Mouse (Mus musculus) stomach, postnatal 0 days (tissue): ENCODE measurements at regions not wholly inside any gene's neighbourhood (a gene's known extent, or its start where the extent isn't known, plus 50 kb on each side); places are given as distances from the start of the nearest gene placed in this dataset.
"Not testable (repeated sequence)": the region's sequence is repeated elsewhere in the genome, so short reads cannot be mapped to it uniquely, and the experiment has no call there.

Experiments used
- ATAC-seq: fragments of 200-750 bp; cut with Nextera tagmentation; 2 replicates; pipeline ENCODE4 v1.8.0; 2017; ENCODE audit not compliant: low FRiP score, low TSS enrichment
- DNase-seq: peaks from one replicate; pipeline ENCODE4 v3.0.0-alpha.2; 2016; ENCODE audit warnings: low spot score
- H3K27ac ChIP-seq: fragments of 300-500 bp; sonication (generic); replicated peaks from 2 replicates; pipeline ENCODE4 v1.5.1; 2014; ENCODE audit warnings: mild to moderate bottlenecking, control low read depth
- H3K27me3 ChIP-seq: fragments of 300-500 bp; sonication (generic); 2 replicates; pipeline ENCODE4 v1.6.1; 2014; ENCODE audit warnings: low read length; ENCODE audit not compliant: control insufficient read depth, insufficient read depth
- H3K36me3 ChIP-seq: fragments of 300-500 bp; sonication (generic); 2 replicates; pipeline ENCODE4 v1.6.1; 2014; ENCODE audit warnings: low read length, mixed read lengths; ENCODE audit not compliant: control insufficient read depth, insufficient read depth
- H3K4me1 ChIP-seq: fragments of 300-500 bp; sonication (generic); replicated peaks from 2 replicates; pipeline ENCODE4 v1.6.1; 2014; ENCODE audit warnings: antibody characterized with exemption; ENCODE audit not compliant: control insufficient read depth, insufficient read depth
- H3K4me2 ChIP-seq: fragments of 300-500 bp; sonication (generic); replicated peaks from 2 replicates; pipeline ENCODE4 v1.6.1; 2014; ENCODE audit warnings: low read depth, mild to moderate bottlenecking, control low read depth, moderate library complexity
- H3K4me3 ChIP-seq: fragments of 300-500 bp; sonication (generic); 2 replicates; pipeline ENCODE4 v1.5.1; 2014; ENCODE audit warnings: low read depth, low read length, control low read depth
- H3K9ac ChIP-seq: fragments of 300-500 bp; sonication (generic); 2 replicates; pipeline ENCODE4 v1.6.1; 2014; ENCODE audit warnings: mild to moderate bottlenecking, low read length, control low read depth, mixed read lengths
- H3K9me3 ChIP-seq: fragments of 300-500 bp; sonication (generic); 2 replicates; pipeline ENCODE4 v1.6.1; 2016; ENCODE audit warnings: low read length; ENCODE audit not compliant: control insufficient read depth
- CTCF ChIP-seq: IDR thresholded peaks from 2 replicates; pipeline ENCODE4 v1.5.1; 2016; ENCODE audit warnings: antibody characterized with exemption, low read depth, mild to moderate bottlenecking, moderate library complexity
- EP300 ChIP-seq: optimal IDR thresholded peaks from 2 replicates; pipeline ENCODE3; 2016; ENCODE audit warnings: antibody characterized with exemption
- WGBS: fragments of 180-500 bp; shearing (Covaris S2); extraction: QIAGEN DNeasy Blood & Tissue Kit; methylation state at CpG from one replicate; pipeline ENCODE4 v1.1.7; 2014; 5-methylcytosine and 5-hydroxymethylcytosine counted together

DNA sequence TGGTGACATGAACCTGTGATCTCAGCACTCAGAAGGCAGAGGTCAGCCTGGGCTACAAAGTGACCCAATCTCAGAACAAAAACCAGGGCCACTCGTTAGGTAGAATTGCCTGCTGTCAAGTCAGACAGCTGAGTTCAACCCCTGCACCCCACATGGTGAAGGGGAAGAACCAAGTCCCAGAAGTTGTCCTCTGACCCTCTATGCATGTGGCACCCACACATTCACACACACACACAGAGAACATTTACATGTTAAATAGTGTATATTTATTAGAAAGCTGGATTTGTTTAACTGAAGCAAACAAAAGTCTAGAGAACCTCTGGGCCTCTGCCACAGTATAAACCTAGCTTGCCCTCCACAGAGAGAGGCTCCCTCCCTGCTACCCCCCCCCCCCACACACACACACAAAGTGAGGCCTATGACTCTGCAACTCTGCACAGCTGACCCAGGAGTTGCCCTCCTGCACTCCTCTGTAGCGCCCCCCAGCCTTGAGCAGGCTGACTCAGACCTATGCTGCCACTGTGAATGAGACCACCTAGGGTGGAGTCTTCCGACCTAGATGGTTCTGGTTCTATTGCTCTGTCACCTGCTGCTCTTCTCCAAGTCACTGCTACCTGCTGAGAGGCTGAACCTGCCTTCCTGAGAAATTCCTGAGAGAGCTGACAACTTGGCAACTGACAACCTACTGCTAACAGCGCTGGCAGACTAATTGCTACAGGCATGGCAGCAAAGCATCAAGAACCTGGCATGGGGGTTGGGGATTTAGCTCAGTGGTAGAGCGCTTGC is 52.1 kb upstream of the Ier3 start:
- TF ChIP-seq EP300 (no peak), CTCF (no peak; the same call in 1 of the 2 replicates)
- peak overlapping the region; percentile 24; the same call in 1 of the 2 replicates for H3K27ac ChIP-seq
- DNase-seq (peak; percentile 62), ATAC-seq (peak; percentile 69)
- H3K4me1 ChIP-seq, result 0 out of 2 replicates have a peak, but pooled peaks cover 2% of the 10 kb centered on the region
- no peaks in the 10 kb centered on the region for H3K9me3 ChIP-seq
- 69% methylated on average over 5 of the region's 5 CpGs for WGBS
- H3K36me3 ChIP-seq, result no peaks in the 10 kb centered on the region
- H3K4me2 ChIP-seq, result no peak overlapping the region
- H3K4me3 ChIP-seq, result no peak overlapping the region
- H3K27me3 ChIP-seq, result no peaks in the 10 kb centered on the region
- no peak overlapping the region for H3K9ac ChIP-seq

DNA sequence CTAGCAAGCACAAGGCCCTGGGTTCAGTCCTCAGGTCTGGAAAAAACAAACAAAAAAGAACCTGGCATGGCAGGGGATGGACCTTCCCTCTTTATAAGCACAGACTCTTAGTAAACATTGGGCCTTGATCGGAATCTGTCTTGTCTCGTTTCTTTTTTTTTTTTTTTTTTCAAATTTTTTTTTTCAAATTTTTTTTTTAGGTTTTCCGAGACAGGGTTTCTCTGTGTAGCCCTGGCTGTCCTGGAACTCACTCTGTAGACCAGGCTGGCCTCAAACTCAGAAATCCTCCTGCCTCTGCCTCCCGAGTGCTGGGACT is 51.6 kb upstream of the Ier3 start:
- H3K4me3 ChIP-seq, H3K27ac ChIP-seq, H3K9ac ChIP-seq, H3K36me3 ChIP-seq, ATAC-seq, H3K4me1 ChIP-seq, DNase-seq, H3K27me3 ChIP-seq, H3K4me2 ChIP-seq, H3K9me3 ChIP-seq: not testable (repeated sequence)
- 79% methylated on average over 4 of the region's 4 CpGs for WGBS

DNA sequence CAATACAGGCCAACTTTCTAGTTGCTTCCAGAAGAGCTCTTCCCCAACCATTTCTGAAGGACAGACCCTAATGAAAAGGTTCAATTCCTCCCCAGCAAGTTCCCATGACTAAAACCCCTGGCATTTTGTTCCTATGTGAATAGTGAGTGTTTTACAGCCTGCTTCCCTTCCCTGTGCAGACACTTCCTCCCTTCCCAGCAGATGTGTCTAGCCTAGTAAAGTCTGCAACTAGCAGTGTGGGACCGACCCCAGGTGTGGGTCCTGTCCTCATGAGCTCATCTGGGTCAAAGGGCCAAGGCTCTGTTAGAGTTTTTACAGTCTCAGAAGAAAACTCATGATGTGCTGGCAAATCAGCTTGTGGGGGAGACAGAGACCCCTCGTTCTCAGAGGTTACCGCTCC is 50.9 kb upstream of the Ier3 start:
- Histone ChIP-seq H3K9me3 (no peaks in the 10 kb centered on the region), H3K36me3 (no peaks in the 10 kb centered on the region), H3K4me3 (no peak overlapping the region), H3K4me1 (0 out of 2 replicates have a peak, but pooled peaks cover 2% of the 10 kb centered on the region), H3K4me2 (no peak overlapping the region), H3K27ac (no peak overlapping the region; the same call in 1 of the 2 replicates), H3K27me3 (no peaks in the 10 kb centered on the region), H3K9ac (no peak overlapping the region)
- 59% methylated on average over 3 of the region's 3 CpGs for WGBS
- ATAC-seq, result no peak
- DNase-seq, result no peak
- TF ChIP-seq EP300 (no peak), CTCF (no peak)

DNA sequence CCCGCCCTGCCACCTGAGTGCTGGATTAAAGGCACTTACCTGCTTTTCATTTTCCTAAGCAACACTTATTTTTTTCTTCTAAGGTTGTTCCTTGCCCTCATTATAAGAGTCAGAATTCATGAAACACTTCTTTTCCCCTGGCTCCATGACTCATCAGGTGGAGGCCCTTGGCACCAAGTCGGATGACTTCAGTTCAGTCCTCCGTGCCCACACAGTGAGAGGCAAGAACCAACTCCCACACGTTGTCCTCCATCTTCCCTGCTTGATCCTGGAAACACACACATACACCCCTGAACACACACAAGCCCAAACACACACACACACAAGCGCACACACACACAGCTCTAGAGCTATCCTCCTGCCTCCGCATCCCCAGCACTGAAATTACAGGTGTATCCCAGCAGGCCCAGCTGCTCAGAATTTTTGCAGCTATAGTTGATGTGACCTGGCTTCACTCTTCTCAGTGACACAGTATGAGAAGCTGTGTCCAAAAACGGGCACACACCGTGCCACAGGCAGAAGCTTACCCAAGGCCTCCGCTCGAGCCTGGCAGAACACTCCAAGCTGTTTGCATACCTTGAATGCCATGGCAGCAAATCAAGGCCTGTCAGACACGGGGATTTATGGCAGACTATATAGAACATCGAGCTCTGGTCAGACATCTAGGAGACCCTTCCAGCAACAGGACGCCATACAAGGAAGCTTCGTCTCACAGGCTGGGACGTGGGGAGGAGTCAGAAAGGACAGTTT is 49.7 kb upstream of the Ier3 start:
- peak overlapping the region; percentile 78 for H3K27ac ChIP-seq
- no peaks in the 10 kb centered on the region for H3K27me3 ChIP-seq
- DNase-seq (peak; percentile 44), ATAC-seq (peak; percentile 17; the same call in 1 of the 2 replicates)
- no peak overlapping the region for H3K9ac ChIP-seq
- 0 out of 2 replicates have a peak, but pooled peaks cover 2% of the 10 kb centered on the region for H3K4me1 ChIP-seq
- 52% methylated on average over 15 of the region's 15 CpGs for WGBS
- H3K36me3 ChIP-seq, result no peaks in the 10 kb centered on the region
- H3K4me2 ChIP-seq, result no peak overlapping the region
- no peak for TF ChIP-seq CTCF
- no peak for TF ChIP-seq EP300
- no peak overlapping the region for H3K4me3 ChIP-seq
- H3K9me3 ChIP-seq, result no peaks in the 10 kb centered on the region
